8 mouse cellular contexts compared by ENCODE assay signal in the genomic region with DNA sequence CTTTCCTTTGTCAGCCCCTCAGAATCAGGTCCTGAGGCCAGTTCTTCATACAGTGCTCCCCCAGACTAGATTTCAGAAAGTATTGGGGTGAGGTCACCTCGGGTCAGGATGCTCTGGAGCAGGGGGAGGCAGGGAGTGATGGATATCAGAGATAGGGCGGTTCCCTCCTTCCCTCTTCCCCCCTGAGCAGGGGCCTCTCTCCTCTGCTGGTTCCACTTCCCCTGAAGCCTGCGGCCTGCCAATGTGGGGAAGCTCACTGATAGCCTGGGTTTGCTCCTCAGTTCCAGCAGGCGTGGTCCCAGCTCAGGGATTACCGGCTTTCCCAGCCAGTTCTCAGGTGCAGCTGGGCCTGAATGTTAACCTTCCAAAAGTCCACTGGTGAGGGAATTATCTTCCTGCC. TPM values are rescaled to one million over a fixed set of nuclear protein-coding genes. Genes with fewer than 3 reads are reported as not detected.
DNase-seq lines count a peak whose midpoint lies in the region.

No protein-coding gene starts in this region.

- WGBS in hindbrain, embryonic 10.5 days = 33% methylated on average over 5 of the region's 5 CpGs

- no peaks in the 10 kb centered on the region for H3K27me3 ChIP-seq in hindbrain, embryonic 10.5 days (ENCODE audit: insufficient read depth, poor library complexity, severe bottlenecking)
- no peaks in the 10 kb centered on the region for H3K27me3 ChIP-seq in megakaryocyte, embryonic 14.5 days (replicated peaks)

- H3K4me1 ChIP-seq in hindbrain, embryonic 10.5 days (replicated peaks) = peaks cover 61% of the 10 kb centered on the region
- peaks cover 72% of the 10 kb centered on the region for H3K4me1 ChIP-seq in megakaryocyte, embryonic 14.5 days

- H3K4me3 ChIP-seq in hindbrain, embryonic 10.5 days = peak overlapping the region; percentile 85
- peak overlapping the region; percentile 92 for H3K4me3 ChIP-seq in megakaryocyte, embryonic 14.5 days (replicated peaks)

- DNase-seq in cerebellum, adult 11 months = peak; percentile 32
- DNase-seq in cerebellum, adult 9-11 months = no peak
- DNase-seq in retina, postnatal 1 day = peak; percentile 18
- no peak for DNase-seq in retina, embryonic 14.5 days (ENCODE audit: low spot score)
- no peak for DNase-seq in hindbrain, embryonic 10.5 days (ENCODE audit: low spot score)
- DNase-seq in urinary bladder, adult 2 months (ENCODE audit: low spot score) = no peak
- DNase-seq in left cerebral cortex, adult 11 months (ENCODE audit: low spot score) = no peak

- peaks cover 43% of the 10 kb centered on the region for H3K36me3 ChIP-seq in hindbrain, embryonic 10.5 days
- peaks cover 47% of the 10 kb centered on the region for H3K36me3 ChIP-seq in megakaryocyte, embryonic 14.5 days (replicated peaks; ENCODE audit: low read length)

- H3K27ac ChIP-seq in hindbrain, embryonic 10.5 days = peak overlapping the region; percentile 98

- H3K9me3 ChIP-seq in hindbrain, embryonic 10.5 days = no peaks in the 10 kb centered on the region
- no peaks in the 10 kb centered on the region for H3K9me3 ChIP-seq in megakaryocyte, embryonic 14.5 days

RNA-seq across cellular contexts. Expression of a gene that starts 14.1 kb away (rescaled TPM):
- polyA plus RNA-seq in hindbrain, embryonic 10.5 days (2016; fragmentation: Nextera tagmentation; extraction: Ambion mirVana) = 271 and 384 TPM in 2 replicates
- 19.1 TPM in 1 of 2 replicates, not detected in the other for polyA plus RNA-seq in megakaryocyte, embryonic 14.5 days (2012; ENCODE audit: insufficient read depth, low replicate concordance)
- polyA plus RNA-seq in urinary bladder, adult 2 months (2012; rRNA removed) = 40.1 and 48.5 TPM in 2 replicates

RNA-seq across cellular contexts. Expression of a gene that starts 16.1 kb away (rescaled TPM):
- 23.2 and 23.5 TPM in 2 replicates for polyA plus RNA-seq in hindbrain, embryonic 10.5 days (2016; fragmentation: Nextera tagmentation; extraction: Ambion mirVana)
- 290 and 655 TPM in 2 replicates for polyA plus RNA-seq in megakaryocyte, embryonic 14.5 days (2012; ENCODE audit: insufficient read depth, low replicate concordance)
- polyA plus RNA-seq in urinary bladder, adult 2 months (2012; rRNA removed) = 30.8 and 58.8 TPM in 2 replicates

RNA-seq across cellular contexts. Expression of a gene that starts 17.6 kb away (rescaled TPM):
- 1.2 and 2.1 TPM in 2 replicates for polyA plus RNA-seq in hindbrain, embryonic 10.5 days (2016; fragmentation: Nextera tagmentation; extraction: Ambion mirVana)
- polyA plus RNA-seq in megakaryocyte, embryonic 14.5 days (2012; ENCODE audit: insufficient read depth, low replicate concordance) = 0.17 TPM in 1 of 2 replicates, not detected in the other
- 0.06 TPM in 1 of 2 replicates, not detected in the other for polyA plus RNA-seq in urinary bladder, adult 2 months (2012; rRNA removed)

RNA-seq across cellular contexts. Expression of a gene that starts 22.3 kb away (rescaled TPM):
- 2.5 and 9.1 TPM in 2 replicates for polyA plus RNA-seq in hindbrain, embryonic 10.5 days (2016; fragmentation: Nextera tagmentation; extraction: Ambion mirVana)
- polyA plus RNA-seq in megakaryocyte, embryonic 14.5 days (2012; ENCODE audit: insufficient read depth, low replicate concordance) = 0.16 TPM in 1 of 2 replicates, not detected in the other
- polyA plus RNA-seq in urinary bladder, adult 2 months (2012; rRNA removed) = 0.06 and 0.11 TPM in 2 replicates

RNA-seq across cellular contexts. Expression of a gene that starts 33.1 kb away (rescaled TPM):
- polyA plus RNA-seq in hindbrain, embryonic 10.5 days (2016; fragmentation: Nextera tagmentation; extraction: Ambion mirVana) = 8.0 and 8.6 TPM in 2 replicates
- 44.8 and 66.8 TPM in 2 replicates for polyA plus RNA-seq in megakaryocyte, embryonic 14.5 days (2012; ENCODE audit: insufficient read depth, low replicate concordance)
- 23.6 and 26.8 TPM in 2 replicates for polyA plus RNA-seq in urinary bladder, adult 2 months (2012; rRNA removed)

Comparison
In these comparisons a context has a peak if more than half of its experiments do, and no peak if none do; other contexts are left out.
1. DNase-seq: peak in cerebellum, adult 11 months (single experiment) and retina, postnatal 1 day (single experiment); none in cerebellum, adult 9-11 months (single experiment), retina, embryonic 14.5 days (single experiment), hindbrain, embryonic 10.5 days (single experiment), urinary bladder, adult 2 months (single experiment) and left cerebral cortex, adult 11 months (single experiment).